Mouse (Mus musculus) brain, embryonic 14.5 days (tissue): ENCODE results near the gene Atxn7.

Source experiments
- CTCF ChIP-seq: fragments of 200-500 bp; IDR thresholded peaks from 2 replicates; pipeline ENCODE4 v1.5.1; 2012; ENCODE audit warnings: inconsistent platforms, mild to moderate bottlenecking, moderate library complexity, borderline replicate concordance; ENCODE audit not compliant: insufficient read depth, insufficient read length; ENCODE audit errors: extremely low read depth
- POLR2A ChIP-seq: fragments of 200-500 bp; IDR thresholded peaks from 2 replicates; pipeline ENCODE4 v1.6.1; 2012; ENCODE audit warnings: mild to moderate bottlenecking, inconsistent platforms, borderline replicate concordance; ENCODE audit not compliant: poor library complexity, insufficient read depth, insufficient read length, severe bottlenecking; ENCODE audit errors: extremely low read depth

DNA sequence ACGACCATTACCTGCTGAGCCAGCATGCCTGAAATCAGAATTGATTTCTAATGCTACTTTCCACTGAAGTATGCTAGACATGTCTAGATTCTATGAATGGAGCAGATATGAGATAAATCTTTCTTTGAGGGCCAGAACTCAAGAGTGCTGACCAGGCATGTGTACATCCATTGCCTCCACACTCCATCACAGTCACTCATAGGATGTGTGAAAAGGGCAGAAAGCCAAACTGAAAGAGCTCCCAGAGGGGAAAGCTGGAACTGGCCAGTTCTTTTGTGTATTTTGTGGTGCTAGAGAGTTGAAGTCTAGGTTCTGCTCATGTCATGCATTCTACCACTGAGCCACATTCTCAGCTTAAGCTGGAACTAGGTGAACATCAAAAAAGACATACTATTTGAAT is 16.3 kb downstream of the Atxn7 start:
- TF ChIP-seq POLR2A (no peak), CTCF (no peak)
